Mouse (Mus musculus): ENCODE results near the gene Mtus2.

DNA sequence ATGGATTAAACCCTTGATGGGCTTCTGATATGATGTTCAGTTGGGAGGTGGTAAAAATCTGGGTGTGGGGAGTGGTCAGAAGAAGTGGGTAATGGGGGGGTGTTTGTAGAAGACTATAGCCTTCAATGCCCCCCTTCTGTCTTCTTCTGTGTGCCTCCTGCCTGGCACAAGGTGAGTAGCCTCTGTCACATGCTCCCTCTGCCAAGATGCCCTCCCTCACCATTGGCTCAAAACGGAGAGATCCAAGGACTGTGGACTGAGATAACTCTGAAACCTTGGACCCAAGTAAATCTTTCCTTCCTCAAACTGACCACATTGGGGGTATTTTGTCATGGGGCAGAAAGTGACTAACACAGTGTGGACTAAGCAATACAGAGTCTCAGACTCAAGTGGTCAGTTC is 99.7 kb downstream of the Mtus2 start:
- no peak for TF ChIP-seq CTCF (IDR thresholded peaks at IDR 0.05; ENCODE audit: extremely low read depth, insufficient read depth, insufficient read length, insufficient replicate concordance)
- no peak for TF ChIP-seq POLR2A (IDR thresholded peaks at IDR 0.05; ENCODE audit: low read depth, low read length)
